Mouse (Mus musculus) layer of hippocampus, adult 11-12 months (tissue): ENCODE data around the gene Bhlhe41.

Experiments used
- DNase-seq: peaks from one replicate; pipeline ENCODE4 v3.0.0; 2022; ENCODE audit warnings: low spot score

Gene Bhlhe41

DNA sequence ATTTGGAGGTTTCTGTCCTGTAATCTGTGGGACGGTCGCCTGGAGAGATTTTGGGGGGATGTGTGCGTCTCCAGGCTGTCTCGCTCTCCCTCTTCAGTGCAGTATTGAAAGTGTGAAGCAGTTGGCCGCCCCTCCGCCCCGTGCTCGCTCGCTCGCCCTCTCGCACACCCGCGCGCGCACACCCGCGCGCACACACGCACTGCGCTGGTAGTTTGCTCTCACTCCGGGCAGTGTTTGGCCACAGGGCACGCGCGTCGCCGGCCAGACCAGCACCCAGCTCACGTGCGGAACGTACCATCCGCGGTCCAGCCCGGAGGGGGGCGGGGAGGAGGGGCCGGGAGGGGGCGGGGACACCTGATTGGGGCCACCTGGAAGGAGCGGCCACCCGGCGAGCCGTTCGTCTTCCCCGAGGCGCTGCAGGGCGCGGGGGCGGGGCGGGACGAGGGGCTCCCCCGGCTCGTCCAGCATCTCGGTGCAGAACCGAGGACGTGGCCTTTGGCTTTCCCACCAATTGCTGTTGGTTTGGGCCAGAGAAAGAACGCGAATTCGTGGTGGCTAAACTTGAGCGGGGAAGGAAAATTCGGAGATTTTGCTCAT is at the start of gene Bhlhe41:
Bhlhe41 (minus strand) TSS at position 270 of the 597 bp plus-strand sequence.
- DNase-seq, result peak; percentile 87

DNA sequence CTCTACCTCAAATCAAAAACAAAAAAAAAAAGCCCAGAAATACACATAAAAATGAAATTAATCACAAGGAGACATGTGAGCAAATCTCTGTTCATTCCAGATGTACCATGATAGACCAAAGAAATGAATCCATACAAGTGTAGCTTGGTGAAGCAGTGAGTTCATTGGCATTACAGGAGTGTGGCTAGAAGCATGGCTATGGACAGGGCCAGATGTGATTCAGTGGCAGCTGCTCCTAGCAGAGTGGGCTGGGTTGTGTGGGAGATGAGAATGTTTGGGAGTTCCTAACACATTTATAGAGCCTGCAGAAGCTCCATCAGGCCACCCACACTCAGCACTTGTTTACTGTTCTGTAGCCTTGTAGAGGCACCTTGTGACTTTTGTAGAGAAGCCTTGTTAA is 46.9 kb upstream of the Bhlhe41 start:
- no peak for DNase-seq

DNA sequence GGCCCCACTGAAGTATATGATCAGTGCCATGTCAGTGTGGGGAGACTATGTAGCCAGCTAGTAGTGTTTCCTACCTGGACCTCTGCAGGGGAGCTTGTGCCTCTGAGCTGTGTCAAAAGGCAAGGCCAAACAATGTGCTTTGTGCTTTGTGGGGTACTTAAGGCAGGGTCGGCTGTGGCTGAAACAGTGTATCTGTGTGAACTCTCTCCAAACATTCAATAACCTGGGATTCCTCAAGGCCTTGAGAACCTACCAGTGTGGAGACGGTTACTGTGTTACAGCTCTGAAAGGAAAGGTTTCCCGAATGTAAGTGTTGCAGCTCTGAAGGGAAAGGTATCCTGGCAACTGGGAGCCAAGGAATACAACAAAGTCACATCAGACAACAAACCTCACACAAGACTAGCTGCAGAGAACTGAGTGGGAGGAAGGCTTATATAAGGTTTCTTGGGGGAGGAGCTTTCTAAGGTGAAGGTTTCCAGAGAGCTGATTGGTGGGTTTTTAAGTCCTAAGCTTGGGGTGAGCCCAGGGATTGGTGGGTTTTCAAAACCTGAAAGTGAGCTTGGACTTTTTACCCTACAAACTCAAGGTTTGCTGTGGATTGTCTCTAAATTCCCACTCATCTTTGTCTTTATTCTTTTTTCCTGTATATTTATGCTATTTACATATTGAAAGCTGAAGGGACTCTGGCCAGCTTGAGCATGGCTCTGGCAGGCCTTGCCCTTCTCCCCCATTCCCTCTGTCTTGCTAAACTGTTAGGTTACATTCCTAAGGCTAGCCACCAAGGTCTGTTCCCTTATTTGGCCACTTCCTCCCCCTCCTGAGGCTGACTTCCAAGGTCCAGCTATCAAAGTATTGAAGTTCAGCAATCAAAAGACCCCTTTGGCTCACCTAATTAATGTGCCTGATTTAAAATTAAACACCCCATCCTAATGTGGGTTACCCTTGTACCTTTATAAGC is 45.4 kb upstream of the Bhlhe41 start:
- no peak for DNase-seq

DNA sequence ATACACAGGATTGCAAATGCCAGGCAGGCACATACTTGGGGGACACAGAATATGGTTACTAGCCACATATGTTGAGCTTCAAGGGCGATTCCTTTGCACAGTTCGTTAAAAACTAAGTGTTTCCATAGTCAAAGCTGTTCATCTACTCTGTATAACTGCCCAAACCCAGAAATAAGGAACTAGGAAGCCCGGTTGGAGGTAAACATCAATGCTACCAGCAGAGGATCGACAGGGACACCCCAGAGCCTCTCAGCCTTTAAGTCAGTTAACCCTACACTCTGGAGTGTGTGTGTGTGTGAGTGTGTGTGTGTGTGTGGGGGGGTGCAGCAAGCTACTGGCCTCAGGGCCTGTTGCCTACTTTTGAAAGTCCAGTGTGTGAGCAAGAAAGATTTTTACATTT is 44.6 kb upstream of the Bhlhe41 start:
- no peak for DNase-seq

DNA sequence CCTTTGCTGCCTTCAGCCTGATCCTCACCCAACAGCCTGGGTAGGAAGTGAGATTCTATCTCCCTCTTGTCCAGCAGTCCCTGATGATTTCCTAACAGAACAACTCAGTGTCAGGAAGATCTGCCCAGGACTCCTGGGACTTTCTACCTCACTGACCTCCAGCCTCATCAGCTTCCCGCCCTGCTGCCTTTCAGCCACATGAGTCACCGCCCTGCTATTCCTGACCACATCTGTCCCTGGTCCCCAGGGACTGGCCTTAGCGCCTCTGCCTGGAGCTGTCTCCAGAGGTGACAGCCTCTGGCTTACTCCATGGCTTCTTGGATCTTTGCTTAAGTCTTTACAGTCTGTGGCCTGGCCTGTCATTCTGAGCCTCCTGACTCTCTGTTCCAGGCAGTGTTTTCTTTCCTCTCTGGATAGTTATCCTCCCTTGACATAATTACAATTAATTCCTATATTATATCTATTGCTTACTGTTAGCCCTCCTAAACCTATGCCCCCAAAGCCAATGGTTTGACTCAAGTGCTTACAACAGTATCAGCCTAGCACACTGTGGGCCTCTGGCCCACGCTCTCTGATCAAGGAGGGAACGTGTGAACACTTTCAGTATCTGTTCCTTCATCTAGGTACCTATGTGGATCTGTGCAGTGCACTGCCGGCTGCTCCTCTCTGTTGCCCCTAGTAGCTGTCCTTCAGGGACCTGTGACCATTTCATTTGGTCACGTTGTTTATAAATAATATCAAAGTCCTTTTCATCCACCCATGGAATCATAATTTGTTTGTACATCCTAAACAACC is 40.9 kb upstream of the Bhlhe41 start:
- no peak for DNase-seq

DNA sequence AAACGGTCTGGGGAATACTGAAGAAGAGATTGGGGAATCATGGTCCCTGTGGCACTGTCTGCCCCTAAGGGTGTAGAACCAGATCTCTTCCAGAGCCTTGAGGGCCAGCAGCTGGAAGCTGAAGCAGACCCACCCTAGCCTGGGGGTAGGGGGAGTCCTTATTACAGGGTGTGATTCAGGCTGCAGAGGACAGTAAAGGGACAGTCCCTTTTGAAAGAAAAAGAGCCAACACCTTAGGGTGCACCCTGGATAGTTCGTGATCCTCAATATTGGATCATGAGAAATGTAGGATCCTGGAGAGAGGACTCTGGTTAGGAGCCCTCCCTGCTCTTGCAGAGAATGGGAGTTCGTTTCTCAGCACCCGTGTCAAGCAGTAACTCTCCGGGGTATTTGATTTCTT is 39.3 kb upstream of the Bhlhe41 start:
- DNase-seq, result no peak

DNA sequence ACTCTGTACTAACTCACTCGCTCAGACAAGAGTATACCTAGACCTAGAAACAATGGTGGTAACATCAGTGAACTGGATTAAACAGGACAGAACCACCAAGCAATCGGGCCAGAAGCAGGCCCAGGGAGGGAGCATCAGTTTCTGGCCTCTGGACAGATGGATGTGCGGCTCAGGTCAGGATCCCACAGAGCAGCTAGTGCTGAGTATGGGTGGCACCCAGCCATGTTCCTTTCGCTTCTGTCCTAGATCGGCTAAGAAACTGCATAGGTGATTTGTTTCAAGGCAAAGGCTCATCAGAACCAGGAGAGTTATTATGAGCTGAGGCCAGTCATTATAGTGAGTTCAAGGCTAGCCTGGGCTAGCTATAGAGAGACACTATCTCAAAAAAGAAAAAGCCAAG is 38.8 kb upstream of the Bhlhe41 start:
- no peak for DNase-seq

DNA sequence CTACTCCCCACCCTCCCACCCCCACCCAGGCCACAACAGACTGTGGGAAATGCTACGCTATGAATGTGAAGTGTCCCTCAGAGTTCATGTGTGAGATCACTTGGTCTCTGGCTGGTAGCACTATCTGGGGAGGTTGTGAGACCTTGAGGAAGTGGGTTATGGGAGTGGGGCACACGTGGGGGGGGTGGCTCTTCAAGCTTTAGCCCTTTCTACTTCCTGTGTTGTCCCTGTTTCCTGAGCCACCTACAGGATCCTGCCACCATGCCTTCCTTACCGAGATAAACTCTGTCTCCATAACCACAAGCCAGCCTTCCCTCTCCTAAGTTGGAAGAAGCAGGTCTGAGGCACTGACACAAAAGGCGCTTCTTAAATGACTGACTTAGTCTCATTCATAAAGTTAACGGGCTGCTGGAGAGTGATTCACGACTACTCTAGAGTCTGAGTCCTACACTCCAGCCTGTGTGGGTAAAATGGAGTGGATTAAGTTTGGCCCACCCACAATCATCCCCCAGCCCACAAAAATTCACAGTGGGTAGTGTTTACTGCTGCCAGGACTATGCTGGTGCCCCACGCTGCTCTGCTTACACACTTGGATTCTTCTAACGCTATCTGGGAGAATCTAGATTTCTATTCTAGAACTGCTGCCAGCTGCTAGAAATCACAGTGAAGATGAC is 29.4 kb upstream of the Bhlhe41 start:
- no peak for DNase-seq

DNA sequence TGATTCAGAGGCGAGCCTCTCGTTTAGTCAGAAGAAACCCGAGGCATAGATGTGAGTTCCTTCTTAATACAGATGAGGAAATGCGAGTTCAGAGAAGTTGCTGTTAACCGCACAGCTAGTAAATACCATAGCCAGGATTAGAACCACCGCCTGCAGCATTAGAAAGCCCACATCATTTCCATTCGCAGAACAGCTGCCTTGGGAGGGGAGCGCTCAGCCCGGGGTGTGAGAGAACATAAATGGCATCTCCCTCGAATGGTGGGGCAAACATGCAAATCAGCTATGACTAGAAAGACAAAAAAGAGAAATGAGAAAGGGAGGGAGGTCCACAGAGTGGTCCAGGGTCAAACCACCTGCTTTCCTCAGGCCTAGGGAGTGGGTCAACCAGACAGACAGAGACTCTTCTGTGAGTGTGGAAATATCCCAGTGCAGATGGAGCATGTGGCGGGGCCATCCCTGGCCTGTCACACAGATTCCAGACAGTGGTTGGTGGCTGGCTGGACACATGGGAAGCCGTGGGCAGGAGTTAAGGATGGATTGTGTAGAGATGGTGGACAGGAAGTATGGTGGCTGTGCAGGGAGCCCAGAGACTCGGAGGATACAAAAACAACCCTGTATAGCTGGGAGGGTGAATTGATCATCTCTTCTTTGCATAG is 28.1 kb upstream of the Bhlhe41 start:
- DNase-seq, result no peak

DNA sequence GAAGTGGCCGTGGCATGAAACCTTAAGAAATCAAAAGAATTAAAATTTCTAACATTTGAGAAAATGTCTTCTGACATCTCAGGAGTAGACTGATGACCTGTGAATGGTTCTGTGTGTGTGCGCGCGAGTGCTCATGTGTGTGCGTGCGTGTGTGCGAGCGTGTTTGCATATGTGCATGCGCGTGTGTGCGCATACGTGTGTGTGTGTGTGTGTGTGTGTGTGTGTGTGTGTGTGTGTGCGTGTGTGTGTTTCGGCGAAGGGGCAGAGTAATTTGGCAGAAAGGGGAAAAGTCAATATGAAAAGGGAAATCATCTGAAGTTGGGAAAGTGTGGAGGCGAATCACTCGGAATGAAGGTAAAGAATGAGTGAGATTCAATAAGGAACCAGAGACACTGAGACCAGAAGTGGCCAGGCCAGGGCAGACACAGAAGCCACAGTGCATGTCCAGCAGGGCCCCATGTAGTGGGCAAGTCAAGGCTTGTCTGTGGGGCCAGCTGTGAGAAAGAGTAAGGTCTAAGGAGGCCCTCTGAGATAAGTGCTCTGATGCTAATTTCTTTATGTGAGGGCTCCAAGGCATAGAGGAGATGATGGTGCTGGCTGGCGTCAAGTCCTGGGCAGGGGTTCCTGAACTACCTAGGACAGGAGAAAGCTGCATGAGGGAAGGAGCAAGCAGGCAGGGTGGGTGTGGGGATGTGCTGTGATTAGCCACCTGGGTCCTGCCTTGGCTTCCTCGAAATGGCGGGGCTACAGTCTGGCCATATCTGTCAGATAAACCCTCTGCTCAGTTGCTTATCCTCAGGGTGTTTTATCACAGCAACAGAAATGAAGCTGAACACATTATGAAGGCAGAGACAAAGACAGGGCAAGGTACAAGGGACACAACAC is 27.3 kb upstream of the Bhlhe41 start:
- DNase-seq, result no peak

DNA sequence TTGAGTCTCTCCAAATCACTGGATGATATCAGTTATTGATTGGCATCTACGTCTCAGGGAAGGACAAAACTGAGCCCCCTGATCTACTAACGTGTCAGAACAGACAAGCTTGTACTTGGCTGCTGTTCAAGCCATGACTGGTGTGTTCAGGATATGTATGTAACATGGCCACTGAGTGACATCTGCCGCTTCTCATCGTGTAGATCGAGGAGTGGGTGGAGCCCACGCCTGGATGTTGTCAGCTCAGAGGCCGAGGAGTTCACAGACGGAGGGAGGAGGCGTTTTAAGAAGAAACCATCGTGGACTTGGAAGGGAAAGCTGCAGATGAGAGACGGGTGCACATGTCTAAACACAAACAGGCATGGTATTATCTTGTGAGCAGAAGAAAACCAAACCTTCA is 26.6 kb upstream of the Bhlhe41 start:
- no peak for DNase-seq

DNA sequence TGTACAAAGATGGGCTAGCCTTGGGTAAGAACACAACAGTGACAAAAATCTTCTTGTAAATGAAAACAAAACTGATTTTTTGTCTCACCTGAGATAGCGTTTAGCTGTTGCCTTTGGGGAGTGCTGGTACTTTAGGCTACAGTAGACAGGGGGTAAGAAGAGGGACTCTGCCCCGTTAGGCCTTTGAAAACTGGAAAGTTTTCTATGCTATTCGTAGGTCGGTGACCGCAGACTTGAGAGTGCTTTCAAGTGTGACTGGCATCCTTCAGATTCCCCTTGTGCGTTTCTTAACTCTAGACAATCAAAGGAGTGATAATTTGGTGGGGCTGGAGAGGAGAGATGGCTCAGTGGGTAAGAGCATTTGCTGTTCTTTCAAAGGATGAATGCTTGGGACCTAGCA is 22.4 kb upstream of the Bhlhe41 start:
- no peak for DNase-seq

DNA sequence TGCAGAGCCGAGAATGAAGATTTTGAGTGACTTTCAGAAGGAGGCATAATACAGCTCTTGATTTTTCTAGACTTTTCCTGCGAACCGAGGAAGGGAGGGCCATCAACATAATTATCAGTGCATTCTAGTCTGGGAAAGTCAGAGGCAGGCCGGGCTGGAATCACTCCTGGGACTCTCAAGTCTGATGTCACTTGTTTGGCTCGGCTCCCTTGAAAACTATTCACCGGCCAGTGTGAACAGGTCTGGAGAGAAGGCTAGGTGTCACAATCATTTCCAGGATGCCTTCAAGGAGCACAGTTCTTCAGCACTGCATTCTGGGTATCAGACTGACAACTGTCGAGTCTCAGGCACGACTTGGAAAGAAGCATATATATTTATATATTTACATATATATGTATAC is 20.9 kb upstream of the Bhlhe41 start:
- no peak for DNase-seq

DNA sequence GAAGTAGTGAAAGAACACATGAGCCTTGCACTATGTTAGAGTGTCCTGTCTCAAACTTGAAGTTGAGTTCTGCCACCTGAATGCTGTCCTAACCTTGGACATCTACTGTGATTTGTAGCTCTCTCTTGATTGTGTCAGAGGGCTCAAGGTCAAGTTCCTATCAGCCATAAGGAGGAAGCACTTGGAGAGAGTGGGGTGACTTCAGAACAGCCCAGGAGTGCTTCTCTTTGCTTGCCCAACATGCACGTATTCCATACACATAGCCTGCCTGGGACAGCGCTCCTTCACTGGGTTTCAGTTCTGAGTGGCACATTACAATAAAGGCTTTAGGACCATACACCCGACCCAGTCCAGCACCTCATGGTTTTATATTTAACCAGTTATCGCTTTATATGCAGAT is 19.7 kb upstream of the Bhlhe41 start:
- no peak for DNase-seq

DNA sequence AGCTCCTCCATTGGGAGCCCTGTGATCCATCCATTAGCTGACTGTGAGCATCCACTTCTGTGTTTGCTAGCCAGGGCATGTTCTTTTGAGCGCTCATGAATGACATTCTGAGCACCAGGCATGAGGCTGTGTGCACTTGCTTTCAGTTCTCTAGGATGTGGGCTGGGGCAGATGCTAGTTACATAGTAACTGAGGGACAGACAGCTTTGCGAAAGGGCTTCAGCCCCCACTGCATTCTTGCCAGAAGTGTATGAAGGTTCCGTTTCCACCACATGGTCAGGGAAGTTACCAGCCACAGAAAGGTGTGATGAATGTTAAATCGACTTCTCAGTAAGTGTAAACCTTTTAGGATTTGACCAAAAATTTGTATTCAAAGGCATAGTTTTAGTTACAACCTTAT is 18.3 kb upstream of the Bhlhe41 start:
- no peak for DNase-seq

DNA sequence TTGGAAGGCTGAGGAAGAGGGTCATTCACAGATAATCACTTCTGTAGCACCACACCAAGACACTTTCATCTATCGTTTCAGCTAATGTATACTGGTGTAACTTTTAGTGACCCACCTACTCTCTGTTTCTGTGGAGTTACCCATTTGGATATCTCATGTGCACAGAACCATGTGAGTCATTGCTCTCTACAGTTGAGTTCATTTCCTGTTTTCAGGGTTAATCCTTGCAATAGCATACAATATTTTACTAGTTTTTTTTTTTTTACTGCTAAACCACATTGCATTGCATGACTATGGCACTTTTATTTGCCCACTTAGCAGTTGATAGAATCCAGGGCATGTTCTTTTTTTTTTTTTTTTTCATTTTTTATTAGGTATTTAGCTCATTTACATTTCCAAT is 17.7 kb upstream of the Bhlhe41 start:
- no peak for DNase-seq

DNA sequence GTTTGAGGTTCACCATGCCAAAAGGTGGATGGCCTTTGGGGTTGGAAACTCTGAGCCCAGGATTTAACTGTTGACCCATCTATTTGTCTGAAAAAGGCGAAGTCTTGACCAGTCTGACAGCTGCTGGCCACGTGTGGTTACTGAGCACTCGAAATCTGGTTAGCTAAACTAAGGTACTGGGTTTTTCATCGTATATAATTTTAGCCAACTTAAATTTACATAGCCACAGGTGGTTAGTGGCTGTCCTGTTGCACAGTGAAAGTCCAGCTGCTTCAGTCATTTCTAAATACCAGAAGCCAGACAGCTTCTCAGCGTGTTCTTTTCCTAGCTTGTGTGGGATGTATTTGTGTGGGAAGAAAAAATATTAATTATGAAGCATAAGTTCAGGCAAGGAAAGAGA is 15.3 kb upstream of the Bhlhe41 start:
- DNase-seq, result no peak

DNA sequence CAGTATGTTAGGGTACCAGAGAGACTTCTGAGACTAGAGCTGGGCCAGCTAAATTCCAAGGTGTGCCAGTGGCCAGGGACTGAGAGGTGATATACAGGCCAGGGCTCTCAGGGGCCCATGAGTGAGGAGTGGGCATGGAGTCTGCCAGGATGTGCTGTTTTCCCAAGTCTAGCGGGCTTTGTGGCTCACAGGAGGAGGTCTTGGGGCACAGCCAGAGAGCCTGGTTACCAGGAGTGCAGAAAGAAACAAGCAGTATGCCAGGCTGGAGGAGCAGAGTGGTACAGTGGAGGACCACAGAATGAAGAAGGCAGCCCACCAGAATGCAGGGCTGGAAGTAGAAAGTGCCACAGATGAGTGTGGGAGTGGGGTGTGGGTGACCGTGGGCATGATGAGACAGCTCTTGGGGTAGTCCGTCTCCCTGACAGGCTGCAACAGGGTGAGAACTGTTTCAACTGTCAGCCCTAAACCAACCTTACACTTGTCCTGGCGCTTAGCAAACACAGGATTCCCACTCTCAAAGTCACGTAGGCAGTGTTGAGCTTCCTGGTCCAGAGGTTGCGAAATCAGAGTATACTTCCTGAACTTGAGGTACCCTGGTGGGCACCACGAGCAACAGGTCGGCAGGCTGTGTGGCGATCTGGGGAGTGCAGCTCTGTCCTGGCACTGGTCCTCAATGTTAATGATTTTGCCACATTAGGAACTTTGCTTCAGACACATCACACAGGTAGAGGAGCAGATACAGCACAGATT is 11.8 kb upstream of the Bhlhe41 start:
- no peak for DNase-seq

DNA sequence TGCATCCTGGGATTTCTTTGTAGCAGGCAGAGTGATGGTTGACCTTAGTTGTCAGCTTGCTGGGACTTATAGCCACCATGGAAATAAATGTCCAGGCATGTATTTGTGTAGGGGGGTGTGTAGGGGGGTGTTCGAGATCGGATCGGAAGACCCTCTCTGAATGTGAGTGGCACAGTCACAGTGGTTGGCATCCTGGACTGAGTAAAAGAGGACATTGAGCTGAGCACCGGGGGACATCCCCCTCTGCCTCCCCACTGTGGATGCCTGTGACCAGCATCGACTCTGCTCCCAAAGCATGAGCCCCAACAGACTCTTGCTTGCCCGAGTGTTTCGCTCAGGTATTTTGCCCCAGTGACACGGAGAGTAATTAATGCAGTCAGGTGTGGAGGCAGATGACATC is 8.0 kb upstream of the Bhlhe41 start:
- DNase-seq, result no peak

DNA sequence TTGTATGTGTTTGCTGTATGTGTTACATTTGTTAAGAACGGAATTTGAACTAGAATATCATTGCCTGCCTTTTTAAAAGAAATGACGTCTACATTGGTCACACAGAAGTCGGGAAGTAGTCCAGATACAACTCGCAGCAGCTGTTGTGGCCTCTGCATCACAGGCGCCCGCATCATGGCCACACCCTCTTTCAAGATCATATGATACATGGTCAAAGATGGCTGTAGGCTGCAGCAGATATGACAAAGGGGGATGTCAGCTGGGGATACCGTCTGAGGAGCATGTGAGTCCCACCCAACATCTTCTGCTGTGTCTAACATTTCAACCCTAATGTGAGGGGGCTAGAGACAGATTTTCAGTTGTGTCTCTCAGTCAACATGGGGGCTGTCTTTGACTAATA is 6.7 kb upstream of the Bhlhe41 start:
- no peak for DNase-seq
